Mouse (Mus musculus): ENCODE data around the gene Chpt1.

DNA sequence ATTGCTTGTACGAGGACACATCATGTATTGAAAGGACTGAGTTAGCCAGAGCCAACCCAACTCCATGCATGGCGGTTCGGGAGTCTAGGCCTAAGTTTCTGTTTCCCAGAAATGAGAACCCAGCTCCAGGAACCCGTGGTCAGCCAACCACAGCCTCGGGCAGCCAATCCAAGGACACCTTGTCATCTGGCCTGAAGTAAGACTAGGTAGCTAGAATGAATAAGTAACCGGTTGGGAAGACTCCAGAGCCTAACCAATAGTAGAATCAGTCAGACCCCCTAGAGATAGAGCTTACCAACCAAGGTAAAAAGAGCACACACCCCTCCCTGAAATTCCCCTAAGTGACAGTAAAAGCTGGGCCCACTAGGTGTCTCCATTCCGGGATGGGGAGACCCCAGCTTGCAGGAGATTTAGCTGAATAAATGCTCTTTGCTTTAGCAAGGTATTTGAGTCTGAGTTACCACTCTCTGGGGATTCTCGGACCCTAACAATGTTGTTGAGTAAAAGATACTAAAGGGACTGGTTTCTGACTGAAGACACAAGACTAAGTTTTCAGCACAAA, 9.8 kb upstream of the Chpt1 start:
- TF ChIP-seq HCFC1 (IDR thresholded peaks at IDR 0.05; ENCODE audit: borderline replicate concordance, insufficient read depth, low read length) (no peak), CHD2 (IDR thresholded peaks at IDR 0.05; ENCODE audit: low read depth, low read length) (no peak), ZC3H11A (IDR thresholded peaks at IDR 0.05; ENCODE audit: borderline replicate concordance, low read depth, low read length) (no peak)
